In genomic region chr6:94645723-94646122, GRCm38 (mm10) we compare ENCODE assay signal across 23 mouse cellular contexts. TPM values are rescaled to one million over a fixed set of nuclear protein-coding genes. Genes with fewer than 3 reads are reported as not detected.
A peak's percentile ranks its signal among the peaks of the same experiment; 100 is the strongest.
DNase-seq lines count a peak whose midpoint lies in the region; ATAC-seq and TF ChIP-seq lines count a peak whose summit lies in the region.
"Had no signal": no experiment of that assay in that cellular context is flagged by ENCODE, and none has a peak within 500 bp of the region (broad histone marks: within the 10 kb centered on the region; RNA-seq: fewer than 3 reads in every experiment).

No protein-coding gene starts in this region.

- H3K9me3 ChIP-seq in embryonic facial prominence, embryonic 13.5 days: no peaks in the 10 kb centered on the region
- no peaks in the 10 kb centered on the region for H3K9me3 ChIP-seq in embryonic facial prominence, embryonic 10.5 days
- no peaks in the 10 kb centered on the region for H3K9me3 ChIP-seq in lung, postnatal 0 days (ENCODE audit: low read length)
- H3K9me3 ChIP-seq in kidney, embryonic 15.5 days (replicated peaks): no peaks in the 10 kb centered on the region
- H3K9me3 ChIP-seq: forebrain, embryonic 10.5 days; hindbrain, embryonic 10.5 days; midbrain, embryonic 12.5 days; neural tube, embryonic 13.5 days had no signal

- no peak for ATAC-seq in embryonic facial prominence, embryonic 13.5 days (ENCODE audit: insufficient number of reproducible peaks, insufficient read depth, low FRiP score, low TSS enrichment, low read depth)
- 0 out of 2 replicates have a peak, but pooled peaks have one; percentile 18 for ATAC-seq in lung, postnatal 0 days
- peak; percentile 73 for ATAC-seq in megakaryocyte progenitor cell, adult 5-6 weeks (replicated peaks; ENCODE audit: poor library complexity)
- no peak for ATAC-seq in kidney, embryonic 15.5 days (replicated peaks; ENCODE audit: low FRiP score)
- ATAC-seq: intestine, embryonic 16.5 days had no signal

- H3K9ac ChIP-seq in embryonic facial prominence, embryonic 13.5 days: no peak overlapping the region
- H3K9ac ChIP-seq in lung, postnatal 0 days (replicated peaks; ENCODE audit: low read depth): no peak overlapping the region
- no peak overlapping the region for H3K9ac ChIP-seq in kidney, embryonic 15.5 days
- H3K9ac ChIP-seq: midbrain, embryonic 12.5 days; neural tube, embryonic 13.5 days had no signal

- no peak overlapping the region for H3K4me3 ChIP-seq in embryonic facial prominence, embryonic 13.5 days
- H3K4me3 ChIP-seq in embryonic facial prominence, embryonic 10.5 days: no peak overlapping the region
- no peak overlapping the region for H3K4me3 ChIP-seq in lung, postnatal 0 days (ENCODE audit: low read depth, low read length)
- no peak overlapping the region for H3K4me3 ChIP-seq in kidney, embryonic 15.5 days (replicated peaks)
- H3K4me3 ChIP-seq: forebrain, embryonic 10.5 days; hindbrain, embryonic 10.5 days; midbrain, embryonic 12.5 days; neural tube, embryonic 13.5 days had no signal

- TF ChIP-seq EP300 in lung, postnatal 0 days (IDR thresholded peaks at IDR 0.05): no peak

- WGBS in embryonic facial prominence, embryonic 13.5 days: 40% methylated on average over 4 of the region's 4 CpGs
- 57% methylated on average over 4 of the region's 4 CpGs for WGBS in embryonic facial prominence, embryonic 10.5 days
- WGBS in lung, postnatal 0 days: 15% methylated on average over 4 of the region's 4 CpGs
- WGBS in kidney, embryonic 15.5 days: 60% methylated on average over 4 of the region's 4 CpGs

- no peak for TF ChIP-seq CTCF in lung, postnatal 0 days (IDR thresholded peaks at IDR 0.05)

- no peak for DNase-seq in embryonic facial prominence, embryonic 10.5 days (ENCODE audit: low spot score)
- DNase-seq in lung, postnatal 0 days (ENCODE audit: low spot score): peak; percentile 44
- DNase-seq in lung, adult 18-20 months: no peak
- DNase-seq in adipocyte (ENCODE audit: low spot score): peak; percentile 74
- DNase-seq in left cerebral cortex, adult 8-10 months (ENCODE audit: low spot score in 2 of 2): no peak
- DNase-seq: adrenal gland, adult 8-10 months; cerebellum, adult 9-11 months; gastrocnemius, postnatal 10 days; heart, adult 18-20 months; layer of hippocampus, postnatal 36 days; lung, adult 2 months; right cerebral cortex, adult 18-20 months had no signal

- H3K4me1 ChIP-seq in embryonic facial prominence, embryonic 13.5 days: peaks cover 71% of the 10 kb centered on the region
- peaks cover 81% of the 10 kb centered on the region for H3K4me1 ChIP-seq in embryonic facial prominence, embryonic 10.5 days
- H3K4me1 ChIP-seq in lung, postnatal 0 days (ENCODE audit: insufficient read depth, low read depth, low read length): peaks cover 29% of the 10 kb centered on the region; the same call in 1 of the 2 replicates
- peaks cover 59% of the 10 kb centered on the region for H3K4me1 ChIP-seq in kidney, embryonic 15.5 days

- no peak overlapping the region for H3K4me2 ChIP-seq in embryonic facial prominence, embryonic 13.5 days
- H3K4me2 ChIP-seq in lung, postnatal 0 days (replicated peaks; ENCODE audit: low read depth, low read length): no peak overlapping the region
- H3K4me2 ChIP-seq in kidney, embryonic 15.5 days: no peak overlapping the region
- H3K4me2 ChIP-seq: liver, embryonic 11.5 days; midbrain, embryonic 12.5 days; neural tube, embryonic 13.5 days had no signal

- peaks cover 4% of the 10 kb centered on the region; the same call in 1 of the 2 replicates for H3K36me3 ChIP-seq in embryonic facial prominence, embryonic 13.5 days
- H3K36me3 ChIP-seq in embryonic facial prominence, embryonic 10.5 days (replicated peaks): peaks cover 6% of the 10 kb centered on the region
- no peaks in the 10 kb centered on the region for H3K36me3 ChIP-seq in lung, postnatal 0 days (ENCODE audit: insufficient read depth, low read length)
- no peaks in the 10 kb centered on the region for H3K36me3 ChIP-seq in kidney, embryonic 15.5 days
- H3K36me3 ChIP-seq: neural tube, embryonic 13.5 days had no signal

- no peaks in the 10 kb centered on the region; the same call in 1 of the 2 replicates for H3K27me3 ChIP-seq in embryonic facial prominence, embryonic 13.5 days
- 0 out of 2 replicates have a peak, but pooled peaks cover 7% of the 10 kb centered on the region for H3K27me3 ChIP-seq in embryonic facial prominence, embryonic 10.5 days (replicated peaks; ENCODE audit: low read depth, poor library complexity, severe bottlenecking)
- no peaks in the 10 kb centered on the region for H3K27me3 ChIP-seq in lung, postnatal 0 days (replicated peaks; ENCODE audit: insufficient read depth, low read length)
- H3K27me3 ChIP-seq in kidney, embryonic 15.5 days: no peaks in the 10 kb centered on the region
- H3K27me3 ChIP-seq: midbrain, embryonic 12.5 days; neural tube, embryonic 13.5 days had no signal

- 0 out of 2 replicates have a peak overlapping the region, but pooled peaks have one; percentile 78 for H3K27ac ChIP-seq in embryonic facial prominence, embryonic 13.5 days
- no peak overlapping the region for H3K27ac ChIP-seq in embryonic facial prominence, embryonic 10.5 days (replicated peaks)
- H3K27ac ChIP-seq in lung, postnatal 0 days (ENCODE audit: low read length): no peak overlapping the region
- H3K27ac ChIP-seq in kidney, embryonic 15.5 days: no peak overlapping the region
- H3K27ac ChIP-seq: kidney, postnatal 0 days; macrophage; neural tube, embryonic 13.5 days had no signal

RNA-seq across cellular contexts. Expression of gene Lrig1, which starts 54.2 kb away (rescaled TPM):
- polyA plus RNA-seq in embryonic facial prominence, embryonic 13.5 days (2015; fragmentation: Nextera tagmentation; extraction: Ambion mirVana): 17.4 and 18.9 TPM in 2 replicates
- polyA plus RNA-seq in embryonic facial prominence, embryonic 10.5 days (2016; fragmentation: Nextera tagmentation; extraction: Ambion mirVana): 11.7 and 11.8 TPM in 2 replicates
- 8.1 and 9.2 TPM in 2 replicates for polyA plus RNA-seq in lung, postnatal 0 days (2015; fragmentation: Nextera tagmentation; extraction: Ambion mirVana)
- 0.24 and 0.44 TPM in 2 replicates for total RNA-seq in megakaryocyte progenitor cell, adult 5-6 weeks (2015)
- total RNA-seq in megakaryocyte progenitor cell, adult 5-6 weeks (2017): 0.74 and 0.79 TPM in 2 replicates
- 10 to 100 TPM; 28.5 to 38.8 (median 33.4) TPM for total RNA-seq in left cerebral cortex, adult 8-10 months (2022)
- polyA plus RNA-seq in kidney, embryonic 15.5 days (2015; fragmentation: Nextera tagmentation; extraction: Ambion mirVana): 7.3 and 8.1 TPM in 2 replicates

Comparison
In these comparisons a context has a peak if more than half of its experiments do, and no peak if none do; other contexts are left out.
1. DNase-seq: peak in lung, postnatal 0 days (single experiment) and adipocyte (single experiment); none in embryonic facial prominence, embryonic 10.5 days (single experiment), lung, adult 18-20 months (0 of 2) and left cerebral cortex, adult 8-10 months (0 of 2).
2. ATAC-seq: peak in lung, postnatal 0 days (single experiment) and megakaryocyte progenitor cell, adult 5-6 weeks (single experiment); none in embryonic facial prominence, embryonic 13.5 days (single experiment) and kidney, embryonic 15.5 days (single experiment).